Comparison of ENCODE assay signal across 8 mouse cellular contexts in the genomic region with DNA sequence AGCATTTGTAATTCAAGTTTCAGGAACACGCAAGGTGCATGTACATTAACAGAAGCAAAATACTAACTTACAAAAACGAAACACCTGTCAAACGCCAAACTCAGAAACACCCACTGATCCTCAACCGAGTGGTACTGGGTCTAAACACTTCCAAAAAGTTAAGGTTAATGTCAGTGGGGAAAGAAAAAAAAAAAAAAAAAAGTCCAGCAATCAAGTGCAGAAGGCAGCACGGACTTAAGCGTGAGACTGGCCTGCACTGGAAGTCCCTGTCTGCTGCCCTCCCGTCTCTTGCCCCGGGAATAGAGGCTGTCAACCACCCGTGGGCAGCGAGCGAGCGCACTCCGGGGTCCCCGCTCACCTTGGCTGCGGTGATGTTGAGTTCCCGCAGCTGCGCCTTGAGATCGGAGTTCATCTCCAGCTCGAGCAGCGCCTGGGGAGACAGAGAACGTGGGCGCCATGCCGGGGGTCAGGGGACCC. TPM values are rescaled to one million over a fixed set of nuclear protein-coding genes. Genes with fewer than 3 reads are reported as not detected.
A peak's percentile ranks its signal among the peaks of the same experiment; 100 is the strongest.
DNase-seq lines count a peak whose midpoint lies in the region; ATAC-seq and TF ChIP-seq lines count a peak whose summit lies in the region.

No protein-coding gene starts in this region.

- H3K36me3 ChIP-seq in E14TG2a.4 (ENCODE audit: insufficient read depth, low read length), result peaks cover 50% of the 10 kb centered on the region
- peaks cover 30% of the 10 kb centered on the region for H3K36me3 ChIP-seq in forebrain, embryonic 16.5 days (ENCODE audit: control insufficient read depth, insufficient read depth)
- H3K36me3 ChIP-seq in liver, postnatal 0 days (replicated peaks; ENCODE audit: insufficient read depth, low read length), result peaks cover 43% of the 10 kb centered on the region

- ATAC-seq in forebrain, embryonic 16.5 days, result peak; percentile 14
- ATAC-seq in liver, postnatal 0 days, result peak; percentile 49

- no peak for TF ChIP-seq CTCF in gastrocnemius, adult 2 months (IDR thresholded peaks at IDR 0.05)
- TF ChIP-seq CTCF in E14TG2a.4 (conservative IDR thresholded peaks at IDR 0.05; ENCODE audit: low read length), result no peak
- TF ChIP-seq CTCF in liver, postnatal 0 days (IDR thresholded peaks at IDR 0.05; ENCODE audit: low read depth), result no peak

- peak overlapping the region; percentile 79 for H3K4me3 ChIP-seq in gastrocnemius, adult 2 months
- peak overlapping the region; percentile 94 for H3K4me3 ChIP-seq in E14TG2a.4 (replicated peaks; ENCODE audit: low read length)
- H3K4me3 ChIP-seq in forebrain, embryonic 16.5 days (replicated peaks; ENCODE audit: low read length), result peak overlapping the region; percentile 65
- peak overlapping the region; percentile 85 for H3K4me3 ChIP-seq in liver, postnatal 0 days (ENCODE audit: low read depth, low read length)

- H3K27ac ChIP-seq in gastrocnemius, adult 2 months, result peak overlapping the region; percentile 92
- H3K27ac ChIP-seq in forebrain, embryonic 16.5 days (ENCODE audit: low read length), result peak overlapping the region; percentile 84
- H3K27ac ChIP-seq in liver, postnatal 0 days (ENCODE audit: low read depth), result peak overlapping the region; percentile 89

- intact Hi-C loops in gastrocnemius, adult 2 months (cut with DNase I), result loop anchor here (5.0 kb wide), 2 partner anchors 117 to 657 kb away; a partner anchor contains a TSS

- no peak for DNase-seq in gastrocnemius, adult 2 months
- DNase-seq in gastrocnemius, postnatal 25 days, result no peak
- DNase-seq in liver, postnatal 0 days, result no peak
- no peak for DNase-seq in adrenal gland, postnatal 25 days
- DNase-seq in urinary bladder, postnatal 14 days (ENCODE audit: low spot score), result no peak
- no peak for DNase-seq in spleen, postnatal 4 days (ENCODE audit: low spot score in 2 of 2)

- peak overlapping the region; percentile 85 for H3K9ac ChIP-seq in forebrain, embryonic 16.5 days (replicated peaks; ENCODE audit: low read depth, low read length)
- H3K9ac ChIP-seq in liver, postnatal 0 days (replicated peaks), result peak overlapping the region; percentile 96

- H3K4me2 ChIP-seq in forebrain, embryonic 16.5 days (ENCODE audit: low read length), result peak overlapping the region; percentile 83
- peak overlapping the region; percentile 78 for H3K4me2 ChIP-seq in liver, postnatal 0 days (ENCODE audit: low read depth, low read length)

- TF ChIP-seq EP300 in liver, postnatal 0 days (IDR thresholded peaks at IDR 0.05; ENCODE audit: low read depth), result no peak

- H3K27me3 ChIP-seq in E14TG2a.4 (ENCODE audit: insufficient read depth, low read length), result no peaks in the 10 kb centered on the region
- H3K27me3 ChIP-seq in forebrain, embryonic 16.5 days (replicated peaks; ENCODE audit: control insufficient read depth, insufficient read depth, low read length), result no peaks in the 10 kb centered on the region
- no peaks in the 10 kb centered on the region for H3K27me3 ChIP-seq in liver, postnatal 0 days (ENCODE audit: insufficient read depth, low read length)

- peaks cover 34% of the 10 kb centered on the region for H3K4me1 ChIP-seq in E14TG2a.4 (replicated peaks; ENCODE audit: low read depth, low read length)
- H3K4me1 ChIP-seq in forebrain, embryonic 16.5 days (replicated peaks; ENCODE audit: control insufficient read depth, insufficient read depth, low read length), result peaks cover 22% of the 10 kb centered on the region
- H3K4me1 ChIP-seq in liver, postnatal 0 days (ENCODE audit: insufficient read depth), result peaks cover 11% of the 10 kb centered on the region

- no peaks in the 10 kb centered on the region for H3K9me3 ChIP-seq in E14TG2a.4 (ENCODE audit: low read length)
- H3K9me3 ChIP-seq in forebrain, embryonic 16.5 days (ENCODE audit: control insufficient read depth, low read length), result no peaks in the 10 kb centered on the region
- H3K9me3 ChIP-seq in liver, postnatal 0 days (ENCODE audit: low read length), result no peaks in the 10 kb centered on the region

- WGBS in forebrain, embryonic 16.5 days, result 2% methylated on average over 23 of the region's 23 CpGs
- 1% methylated on average over 23 of the region's 23 CpGs for WGBS in liver, postnatal 0 days (ENCODE audit: insufficient replicate concordance)

RNA-seq across cellular contexts. Expression of a gene that starts 0.7 kb away (rescaled TPM):
- total RNA-seq in gastrocnemius, adult 2 months (2021), result 100 to 1,000 TPM; 152 to 244 TPM
- 100 to 1,000 TPM; 202 to 215 TPM for total RNA-seq in gastrocnemius, postnatal 25 days (2021)
- 419 and 461 TPM in 2 replicates for polyA plus RNA-seq in forebrain, embryonic 16.5 days (2015; fragmentation: Nextera tagmentation; extraction: Ambion mirVana)
- polyA plus RNA-seq in liver, postnatal 0 days (2015; fragmentation: Nextera tagmentation; extraction: Ambion mirVana), result 493 and 504 TPM in 2 replicates
- total RNA-seq in adrenal gland, postnatal 25 days (2021), result 380 and 399 TPM in 2 replicates

RNA-seq across cellular contexts. Expression of a gene that starts 11.9 kb away (rescaled TPM):
- total RNA-seq in gastrocnemius, adult 2 months (2021), result under 1 TPM; 0.28 to 0.56 TPM
- under 1 TPM; 0.38 to 0.67 TPM for total RNA-seq in gastrocnemius, postnatal 25 days (2021)
- polyA plus RNA-seq in forebrain, embryonic 16.5 days (2015; fragmentation: Nextera tagmentation; extraction: Ambion mirVana), result 0.34 and 0.60 TPM in 2 replicates
- 37.9 and 41.0 TPM in 2 replicates for polyA plus RNA-seq in liver, postnatal 0 days (2015; fragmentation: Nextera tagmentation; extraction: Ambion mirVana)
- total RNA-seq in adrenal gland, postnatal 25 days (2021), result 3.7 and 4.0 TPM in 2 replicates

RNA-seq across cellular contexts. Expression of a gene that starts 14.3 kb away (rescaled TPM):
- total RNA-seq in gastrocnemius, adult 2 months (2021), result 1 to 10 TPM; 6.2 to 7.7 TPM
- 1 to 10 TPM; 4.8 to 5.4 TPM for total RNA-seq in gastrocnemius, postnatal 25 days (2021)
- 27.9 and 30.6 TPM in 2 replicates for polyA plus RNA-seq in forebrain, embryonic 16.5 days (2015; fragmentation: Nextera tagmentation; extraction: Ambion mirVana)
- polyA plus RNA-seq in liver, postnatal 0 days (2015; fragmentation: Nextera tagmentation; extraction: Ambion mirVana), result 9.6 and 10.4 TPM in 2 replicates
- 16.1 and 19.6 TPM in 2 replicates for total RNA-seq in adrenal gland, postnatal 25 days (2021)

RNA-seq across cellular contexts. Expression of a gene that starts 39.9 kb away (rescaled TPM):
- 10 to 100 TPM; 59.4 to 84.7 TPM for total RNA-seq in gastrocnemius, adult 2 months (2021)
- 10 to 100 TPM; 34.6 to 45.1 TPM for total RNA-seq in gastrocnemius, postnatal 25 days (2021)
- 40.4 and 44.3 TPM in 2 replicates for polyA plus RNA-seq in forebrain, embryonic 16.5 days (2015; fragmentation: Nextera tagmentation; extraction: Ambion mirVana)
- 91.6 and 104 TPM in 2 replicates for polyA plus RNA-seq in liver, postnatal 0 days (2015; fragmentation: Nextera tagmentation; extraction: Ambion mirVana)
- total RNA-seq in adrenal gland, postnatal 25 days (2021), result 79.7 and 98.2 TPM in 2 replicates

RNA-seq across cellular contexts. Expression of a gene that starts 52.8 kb away (rescaled TPM):
- total RNA-seq in gastrocnemius, adult 2 months (2021), result not detected
- total RNA-seq in gastrocnemius, postnatal 25 days (2021), result not detected
- 0.15 and 0.48 TPM in 2 replicates for polyA plus RNA-seq in forebrain, embryonic 16.5 days (2015; fragmentation: Nextera tagmentation; extraction: Ambion mirVana)
- not detected in 2 replicates for polyA plus RNA-seq in liver, postnatal 0 days (2015; fragmentation: Nextera tagmentation; extraction: Ambion mirVana)
- not detected in 2 replicates for total RNA-seq in adrenal gland, postnatal 25 days (2021)
